Mouse (Mus musculus) lung, postnatal 14 days (tissue): ENCODE results near the gene Shank2.

ENCODE experiments used
- DNase-seq: peaks from one replicate; pipeline ENCODE4 v3.0.0; 2021

The Shank2 gene

DNA sequence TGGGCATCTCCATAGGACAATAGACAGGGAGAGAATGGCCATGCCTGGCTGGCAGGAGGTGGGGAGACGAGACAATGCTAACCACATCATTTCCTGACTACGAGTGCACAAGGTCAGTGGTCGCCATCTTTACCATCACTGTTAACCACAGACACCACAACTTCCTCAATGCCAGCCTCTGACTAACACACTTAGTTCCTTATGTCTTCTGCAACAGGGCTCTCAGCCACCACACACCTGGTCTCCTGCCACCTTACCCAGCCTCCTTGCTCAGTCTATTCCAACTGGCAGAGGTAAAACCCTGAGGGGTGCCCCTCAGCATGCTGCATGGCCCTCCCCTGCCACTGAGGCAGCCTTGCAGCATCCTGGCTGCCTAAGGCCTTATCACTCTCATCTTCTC is 445.4 kb downstream of the Shank2 start:
- DNase-seq: no peak

DNA sequence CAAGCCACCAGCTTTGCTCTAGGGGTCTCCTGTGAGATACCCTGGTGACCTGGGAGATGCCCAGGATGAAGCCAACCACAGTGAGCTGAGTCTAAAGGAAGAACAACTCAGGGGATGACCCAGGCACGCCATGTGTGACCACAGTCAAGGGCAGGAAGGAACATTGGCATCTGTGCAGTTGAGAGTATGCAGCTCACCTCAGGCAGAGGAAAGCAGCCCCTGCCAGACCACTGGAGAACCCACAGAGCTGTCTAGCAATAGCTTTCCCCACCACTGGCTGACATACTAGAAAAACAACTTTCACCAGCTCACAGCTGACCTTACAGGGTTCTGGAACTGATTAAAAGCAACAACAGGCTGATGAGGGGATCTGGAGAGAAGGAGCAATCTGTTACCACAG is 446.5 kb downstream of the Shank2 start:
- DNase-seq: no peak

DNA sequence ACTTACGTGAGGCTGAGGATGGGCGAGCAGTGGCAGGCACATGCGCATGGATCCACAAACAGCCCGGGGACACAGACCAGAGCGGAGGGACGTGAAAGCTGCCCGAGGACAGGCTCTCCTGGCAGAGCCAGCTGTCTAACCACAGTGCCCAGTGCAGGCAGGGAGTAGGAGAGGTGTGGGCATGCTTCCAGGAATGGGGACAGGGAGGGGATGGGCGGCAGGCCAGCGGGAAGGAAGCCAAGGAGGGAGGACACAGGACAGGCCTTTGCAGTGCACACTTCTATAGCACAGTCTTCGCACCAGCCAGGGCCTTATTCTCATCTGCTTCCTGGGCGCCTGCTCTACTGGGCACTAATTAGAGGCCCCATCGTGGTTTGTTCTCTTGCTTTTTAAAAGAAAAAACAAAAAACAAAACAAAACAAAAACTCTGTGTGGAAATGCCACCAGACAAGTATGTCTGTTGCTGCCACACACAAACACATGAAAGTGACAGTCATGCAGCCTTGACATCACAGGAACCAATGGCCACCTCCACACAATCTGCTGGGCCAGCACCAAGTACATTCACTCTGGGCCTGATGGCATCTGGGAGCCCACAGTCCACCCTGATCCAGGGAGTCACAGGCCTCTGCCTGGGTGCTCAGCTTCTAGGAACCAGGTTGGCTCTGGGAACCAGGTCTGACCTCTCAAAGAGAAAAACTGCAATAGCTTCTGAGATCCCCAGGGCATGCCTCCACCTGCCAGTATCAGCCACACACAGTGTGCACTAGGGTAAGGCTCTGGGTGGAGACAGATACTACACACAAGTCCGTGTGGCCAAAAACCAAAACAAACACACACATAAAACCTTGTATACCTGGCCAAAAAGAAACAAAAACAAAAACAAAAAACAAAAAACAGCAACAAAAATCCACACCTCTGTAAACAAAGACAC is 448.2 kb downstream of the Shank2 start:
- peak; percentile 85 for DNase-seq

DNA sequence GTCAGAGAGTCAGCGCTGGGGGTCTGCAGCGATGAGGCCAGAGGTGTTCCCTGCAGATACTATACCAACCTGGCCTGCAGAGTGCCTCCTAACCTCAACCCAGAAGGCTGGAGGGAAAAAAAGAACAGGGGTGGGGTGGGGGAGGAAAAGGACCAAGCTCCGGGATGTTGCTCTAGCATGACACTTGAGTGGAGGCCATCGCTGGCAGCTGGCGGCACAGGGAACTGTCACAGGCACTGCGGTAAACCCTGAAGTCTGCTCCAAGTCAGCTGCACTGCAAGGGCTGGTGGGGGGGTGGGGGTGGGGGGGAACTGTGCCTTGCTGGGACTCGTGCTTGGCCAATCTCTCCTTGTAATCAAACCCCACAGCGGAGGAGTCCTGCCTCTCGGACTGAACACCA is 448.9 kb downstream of the Shank2 start:
- no peak for DNase-seq

DNA sequence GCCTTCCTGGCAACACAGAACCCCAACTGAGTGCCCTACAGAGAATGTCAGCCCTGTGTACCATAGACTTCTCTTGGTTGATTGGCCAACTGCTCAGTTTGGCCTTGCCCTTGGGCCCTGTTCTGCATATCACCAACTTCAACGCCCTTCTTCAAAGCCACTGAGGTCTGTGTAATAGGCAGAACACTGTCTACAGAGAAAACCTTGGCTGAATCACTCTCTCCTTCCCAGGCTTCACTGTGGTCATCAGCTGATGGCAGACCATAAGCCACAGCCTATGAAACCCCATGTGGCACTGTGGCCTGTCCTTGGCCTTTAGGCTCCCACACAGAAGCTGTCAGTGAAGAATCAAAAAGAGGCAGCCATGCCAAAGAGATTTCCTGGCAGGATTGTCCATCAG is 457.2 kb downstream of the Shank2 start:
- DNase-seq: no peak

DNA sequence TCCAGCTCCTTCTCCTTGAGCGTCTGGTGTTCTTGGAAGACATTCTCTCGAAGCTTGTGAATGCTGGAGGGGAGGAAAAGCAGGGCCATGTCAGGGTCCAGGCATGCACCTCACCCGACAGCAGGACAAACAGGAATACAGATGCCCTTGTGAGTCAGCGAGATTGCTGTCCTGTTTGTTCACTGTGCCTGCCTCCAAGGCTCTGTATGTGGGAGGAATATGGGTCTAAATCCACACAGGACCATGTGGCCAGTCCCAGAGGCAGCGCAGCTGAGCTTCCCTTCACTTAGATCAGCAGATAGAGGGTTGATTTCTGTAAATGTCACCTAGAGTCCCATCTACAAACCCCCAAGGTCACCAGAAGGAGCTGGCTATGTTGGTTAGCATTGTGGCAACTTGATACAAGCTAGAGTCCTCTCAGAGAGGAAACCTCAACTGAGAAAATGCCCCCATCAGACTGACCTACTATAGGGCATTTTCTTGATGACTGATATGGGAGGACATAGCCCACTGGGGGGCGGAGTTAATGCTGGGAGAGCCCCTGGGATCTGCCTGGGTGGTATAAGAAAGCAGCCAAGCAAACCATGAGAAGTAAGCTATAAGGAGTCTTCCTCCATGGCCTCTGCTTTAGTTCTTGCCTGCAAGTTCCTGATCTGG is 459.6 kb downstream of the Shank2 start:
- no peak for DNase-seq

DNA sequence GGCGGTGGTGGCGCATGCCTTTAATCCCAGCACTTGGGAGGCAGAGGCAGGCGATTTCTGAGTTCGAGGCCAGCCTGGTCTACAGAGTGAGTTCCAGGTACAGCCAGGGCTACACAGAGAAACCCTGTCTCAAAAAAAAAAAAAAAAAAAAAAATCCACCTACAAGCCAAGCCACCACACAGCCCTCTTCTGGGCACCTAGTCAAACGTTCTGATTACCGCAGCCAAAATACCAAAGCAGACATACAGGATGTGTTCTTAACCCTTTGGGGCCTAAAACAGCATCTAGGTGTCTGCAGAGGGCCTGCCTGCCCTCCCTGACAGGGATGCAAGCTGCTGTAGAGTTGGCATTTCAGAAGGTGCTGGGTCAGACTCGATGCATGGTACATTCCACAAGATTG is 460.8 kb downstream of the Shank2 start:
- DNase-seq: no peak

DNA sequence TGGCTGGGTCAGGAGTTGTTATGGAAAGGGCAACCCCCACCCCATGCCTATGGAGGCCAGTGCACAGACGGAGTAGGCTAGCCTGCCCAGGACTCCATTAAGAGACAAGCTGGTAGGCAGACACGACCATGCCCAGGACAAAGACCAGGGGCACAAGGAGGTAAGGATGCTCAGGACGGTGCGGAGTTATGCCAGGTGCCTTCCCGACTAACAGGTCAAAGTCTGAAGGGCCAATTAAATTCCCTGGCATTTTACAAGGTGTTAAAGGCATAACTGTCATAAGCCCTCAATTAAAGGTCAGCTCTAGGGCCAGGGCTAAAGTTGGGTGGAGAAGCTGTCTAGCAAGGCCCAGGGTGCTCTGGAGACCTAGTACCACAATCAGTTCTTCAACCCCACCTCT is 467.0 kb downstream of the Shank2 start:
- no peak for DNase-seq

DNA sequence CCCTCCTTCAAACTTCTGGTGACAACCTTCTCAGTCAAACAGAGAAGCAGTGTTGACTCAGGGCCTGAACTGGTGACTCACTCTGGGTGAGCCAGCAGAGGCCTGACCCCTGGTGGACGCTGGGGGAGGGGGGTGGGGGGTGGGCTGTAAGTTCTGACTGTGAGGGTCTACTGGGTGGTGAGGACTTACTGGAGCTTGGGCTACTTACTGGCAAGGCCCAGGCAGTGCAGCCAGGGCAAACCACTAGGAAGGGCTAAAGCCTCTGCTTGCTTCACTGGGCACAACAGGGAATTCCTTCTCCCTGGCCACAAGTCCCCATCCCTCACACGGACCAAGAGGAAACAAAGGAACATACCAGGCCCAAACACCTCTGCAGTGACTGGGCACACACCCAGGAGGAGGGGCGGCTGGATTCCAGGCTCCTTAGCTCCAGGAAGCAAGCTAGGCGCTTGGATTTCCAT is 467.5 kb downstream of the Shank2 start:
- peak; percentile 59 for DNase-seq

DNA sequence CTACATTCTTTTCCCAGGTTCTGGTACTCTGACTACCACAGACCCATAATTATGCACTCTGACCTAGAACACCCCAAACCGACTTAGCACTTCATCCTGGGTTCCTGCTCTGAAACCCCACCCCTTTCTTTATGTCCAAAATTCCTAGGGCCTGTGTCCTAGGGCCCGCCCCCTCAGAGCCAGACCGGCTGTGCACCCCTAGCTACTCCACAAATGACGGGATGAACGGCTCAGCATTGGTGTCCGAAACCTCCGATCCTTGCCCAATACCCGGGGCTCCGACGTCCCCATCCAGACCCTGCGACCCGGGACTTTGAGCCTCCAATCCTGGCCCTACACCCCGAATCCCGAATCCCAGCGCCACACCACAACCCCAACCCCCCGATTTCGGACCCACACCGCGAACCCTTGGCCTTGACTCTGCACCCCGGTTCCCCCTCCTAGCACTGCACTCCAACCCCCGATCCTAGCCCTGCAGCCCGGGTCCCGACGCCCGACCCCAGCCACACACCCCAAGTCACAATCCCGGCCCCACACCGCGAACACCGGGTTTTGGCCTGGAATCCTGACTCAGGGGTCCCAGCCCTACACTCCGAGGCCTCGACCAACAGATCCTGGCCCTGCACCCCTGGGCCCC is 468.3 kb downstream of the Shank2 start:
- DNase-seq: no peak

DNA sequence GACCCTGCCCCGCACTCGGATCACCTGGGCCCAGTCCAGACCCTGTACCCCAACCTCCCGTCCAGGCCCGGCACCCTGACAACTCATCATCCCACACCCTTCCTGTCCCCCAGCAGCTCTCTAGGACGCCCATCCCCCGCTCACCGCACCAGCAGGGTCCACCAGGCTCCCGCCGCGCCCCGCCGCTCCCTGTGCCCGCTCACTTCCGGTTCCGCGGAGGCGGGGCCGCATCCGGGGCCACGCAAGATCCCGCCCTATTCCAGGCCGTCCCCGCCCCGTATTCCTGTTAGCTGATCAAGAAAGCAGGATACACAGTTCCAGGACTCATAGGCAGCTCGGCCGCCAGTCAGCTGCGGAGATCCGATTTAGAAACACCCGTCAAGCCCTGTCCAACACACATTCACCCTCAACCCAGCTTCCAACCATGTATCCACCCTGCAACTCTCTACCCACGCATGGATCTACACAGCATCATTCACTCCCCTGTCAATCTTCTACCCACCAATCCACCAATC is 468.9 kb downstream of the Shank2 start, which contains the start of gene Cttn:
Gene Cttn (minus strand): TSS at position 465 of the 515 bp plus-strand sequence.
- DNase-seq: peak; percentile 90

DNA sequence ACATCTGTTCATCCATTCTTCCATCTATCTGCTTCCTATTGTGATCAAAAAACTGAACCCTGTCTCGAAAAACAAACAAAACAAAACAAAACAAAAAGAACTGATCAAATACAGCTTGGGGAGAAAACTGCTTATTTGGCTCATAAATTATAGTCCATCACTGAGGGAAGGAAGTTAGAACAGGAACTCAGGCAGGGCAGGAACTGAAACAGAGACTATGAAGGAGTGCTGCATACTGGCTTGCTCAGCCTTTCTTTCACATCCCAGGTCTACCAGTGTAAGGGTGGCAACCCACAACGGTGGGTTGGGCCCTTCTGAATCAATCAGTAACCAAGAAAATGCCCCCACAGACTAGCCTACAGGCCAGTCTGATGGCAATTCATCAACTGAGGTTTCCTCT is 469.4 kb downstream of the Shank2 start:
- no peak for DNase-seq

DNA sequence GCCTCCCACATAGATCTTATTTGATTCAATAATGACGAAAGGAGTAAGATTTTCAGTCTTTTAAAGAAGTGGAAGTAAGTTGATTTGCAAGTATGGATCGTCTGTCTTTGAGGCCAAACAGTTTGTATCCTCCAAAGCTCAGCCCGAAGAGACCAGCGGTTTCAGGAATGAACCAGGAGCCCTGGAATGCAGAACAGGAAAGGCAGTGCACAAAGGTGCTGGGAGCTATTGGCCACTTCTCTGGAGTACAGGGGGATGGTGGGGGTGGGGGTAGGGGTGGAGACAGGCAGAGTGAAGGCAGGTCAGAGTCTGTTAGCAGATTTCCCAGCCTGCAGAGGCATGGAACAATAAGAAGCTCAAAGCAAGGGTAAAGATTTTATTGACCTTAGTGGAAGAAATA is 471.8 kb downstream of the Shank2 start:
- no peak for DNase-seq
